Mouse (Mus musculus): ENCODE measurements around the gene Baiap2. TPM values are rescaled to one million over a fixed set of nuclear protein-coding genes. Genes with fewer than 3 reads are reported as not detected.
A peak's percentile ranks its signal among the peaks of the same experiment; 100 is the strongest.

The Baiap2 gene
- total and polyA plus RNA-seq, 3 experiments, result 5.8 to 10.9 (median 10.3) TPM

- H3K4me3 ChIP-seq, result peak overlapping the region; percentile 95
- H3K4me1 ChIP-seq (ENCODE audit: control insufficient read depth, insufficient read depth, low read length), result peaks cover 14% of the 10 kb centered on the region
- H3K27ac ChIP-seq, result peak overlapping the region; percentile 91
- 21% methylated on average over 7 of the region's 7 CpGs for WGBS
- no peaks in the 10 kb centered on the region for H3K27me3 ChIP-seq (ENCODE audit: control insufficient read depth, insufficient read depth, low read length)
- intact Hi-C loops (cut with DNase I), result loop anchor here (2.0 kb wide), 1 partner anchor 22 kb away; no protein-coding TSS in a partner anchor
- no peaks in the 10 kb centered on the region for H3K79me2 ChIP-seq (replicated peaks; ENCODE audit: control insufficient read depth, insufficient read depth, low read length)
- TF ChIP-seq EP300 (IDR thresholded peaks at IDR 0.05; ENCODE audit: insufficient read depth, low read depth, low read length) (no peak), CTCF (IDR thresholded peaks at IDR 0.05) (no peak), POLR2A (IDR thresholded peaks at IDR 0.05; ENCODE audit: insufficient read depth, low read depth, low read length) (no peak)
- no peaks in the 10 kb centered on the region for H3K36me3 ChIP-seq (ENCODE audit: control insufficient read depth, insufficient read depth, low read length)
- DNase-seq, result no peak
- H3K9ac ChIP-seq (ENCODE audit: low read depth, low read length), result peak overlapping the region; percentile 97
These were observed 29.7 kb upstream of the Baiap2 start for GRCm38 (mm10) chr11:119912845-119913244.

DNA sequence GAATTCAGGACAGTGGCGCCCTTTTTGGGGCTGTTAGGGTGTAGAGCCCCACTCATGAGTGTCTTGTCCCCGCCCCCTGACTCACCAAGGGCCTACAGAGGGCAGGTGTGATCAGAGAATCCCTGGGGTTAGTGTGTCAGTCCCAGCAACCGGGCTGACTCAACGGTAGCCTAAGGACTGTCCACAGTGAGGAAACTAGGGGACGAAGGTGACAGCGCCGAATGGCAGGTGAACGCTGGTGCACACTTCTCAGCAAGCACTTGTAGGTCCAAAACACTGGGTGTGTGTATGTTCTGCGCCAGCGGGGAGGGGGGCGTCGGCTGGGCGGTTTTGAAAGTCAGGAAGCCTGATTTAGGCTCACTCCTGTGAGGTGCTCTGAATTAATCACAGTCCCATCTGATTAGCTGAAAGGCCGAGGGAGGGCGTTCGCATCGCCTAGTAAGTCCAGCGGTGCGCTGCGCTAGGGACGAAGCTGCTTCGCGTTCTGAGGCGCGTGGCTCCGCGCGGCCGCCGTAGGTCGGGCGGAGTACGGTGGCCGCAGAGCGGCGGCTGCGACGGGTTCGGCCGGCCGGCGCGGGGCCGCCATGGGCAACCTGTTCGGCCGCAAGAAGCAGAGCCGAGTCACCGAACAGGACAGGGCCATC, 29.1 kb upstream of the Baiap2 start, which contains the start of gene Chmp6:
Gene Chmp6, plus strand, starts transcription at position 151 of the 644 bp plus-strand sequence.
- WGBS, result under 1% methylated on average over 48 of the region's 48 CpGs
- intact Hi-C loops (cut with DNase I), result loop anchor here (2.0 kb wide), 1 partner anchor 21 kb away; no protein-coding TSS in a partner anchor
- Histone ChIP-seq H3K27ac (peak within 1 kb of the TSS; percentile 91), H3K4me3 (peak within 1 kb of the TSS; percentile 95), H3K27me3 (ENCODE audit: control insufficient read depth, insufficient read depth, low read length) (no peaks in the 10 kb centered on the region), H3K4me1 (ENCODE audit: control insufficient read depth, insufficient read depth, low read length) (peaks cover 14% of the 10 kb centered on the region), H3K9ac (ENCODE audit: low read depth, low read length) (peak within 1 kb of the TSS; percentile 97), H3K36me3 (ENCODE audit: control insufficient read depth, insufficient read depth, low read length) (no peaks in the 10 kb centered on the region), H3K79me2 (replicated peaks; ENCODE audit: control insufficient read depth, insufficient read depth, low read length) (no peaks in the 10 kb centered on the region)
- TF ChIP-seq CTCF (IDR thresholded peaks at IDR 0.05) (peak; percentile 23), POLR2A (IDR thresholded peaks at IDR 0.05; ENCODE audit: insufficient read depth, low read depth, low read length) (peak; percentile 62), EP300 (IDR thresholded peaks at IDR 0.05; ENCODE audit: insufficient read depth, low read depth, low read length) (peak; percentile 62; the same call in 1 of the 2 replicates)
- peak; percentile 92 to 99 for DNase-seq

- Histone ChIP-seq H3K27me3 (ENCODE audit: control insufficient read depth, insufficient read depth, low read length) (no peaks in the 10 kb centered on the region), H3K9ac (ENCODE audit: low read depth, low read length) (peak overlapping the region; percentile 97), H3K36me3 (ENCODE audit: control insufficient read depth, insufficient read depth, low read length) (no peaks in the 10 kb centered on the region), H3K4me3 (peak overlapping the region; percentile 95), H3K27ac (peak overlapping the region; percentile 91), H3K4me1 (ENCODE audit: control insufficient read depth, insufficient read depth, low read length) (peaks cover 14% of the 10 kb centered on the region), H3K79me2 (replicated peaks; ENCODE audit: control insufficient read depth, insufficient read depth, low read length) (no peaks in the 10 kb centered on the region)
- DNase-seq, result no peak
- TF ChIP-seq CTCF (IDR thresholded peaks at IDR 0.05) (no peak), EP300 (IDR thresholded peaks at IDR 0.05; ENCODE audit: insufficient read depth, low read depth, low read length) (no peak), POLR2A (IDR thresholded peaks at IDR 0.05; ENCODE audit: insufficient read depth, low read depth, low read length) (no peak)
- 2% methylated on average over 26 of the region's 26 CpGs for WGBS
- intact Hi-C loops (cut with DNase I), result loop anchor here (2.0 kb wide), 1 partner anchor 21 kb away; no protein-coding TSS in a partner anchor
These were observed 28.6 kb upstream of the Baiap2 start for GRCm38 (mm10) chr11:119913935-119914314.

DNA sequence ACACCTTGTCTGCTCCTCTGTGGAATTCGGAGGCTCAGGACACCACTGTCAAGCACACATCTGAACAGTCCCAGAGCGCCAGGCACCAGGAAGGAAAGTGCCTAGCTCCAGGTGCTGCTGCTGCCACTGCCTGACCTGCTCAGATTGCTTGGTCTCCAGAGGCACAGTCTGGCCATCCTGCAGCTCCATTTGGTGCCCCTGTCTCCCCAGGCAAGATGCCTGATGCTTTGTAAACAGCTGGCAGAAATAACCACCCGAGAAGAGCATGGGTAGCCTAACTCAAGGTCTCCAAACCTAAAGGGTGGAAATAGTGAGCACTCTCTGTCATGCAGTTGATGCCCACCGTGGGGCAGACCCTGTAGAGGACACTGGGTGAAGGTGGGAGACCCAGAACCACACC, 28.2 kb upstream of the Baiap2 start:
- no peak for DNase-seq
- Histone ChIP-seq H3K36me3 (ENCODE audit: control insufficient read depth, insufficient read depth, low read length) (no peaks in the 10 kb centered on the region), H3K9ac (ENCODE audit: low read depth, low read length) (peak overlapping the region; percentile 97), H3K27ac (peak overlapping the region; percentile 91), H3K4me3 (peak overlapping the region; percentile 95), H3K79me2 (replicated peaks; ENCODE audit: control insufficient read depth, insufficient read depth, low read length) (no peaks in the 10 kb centered on the region), H3K27me3 (ENCODE audit: control insufficient read depth, insufficient read depth, low read length) (no peaks in the 10 kb centered on the region), H3K4me1 (ENCODE audit: control insufficient read depth, insufficient read depth, low read length) (peaks cover 14% of the 10 kb centered on the region)
- intact Hi-C loops (cut with DNase I), result no loop called here
- WGBS, result 7% methylated on average over 4 of the region's 4 CpGs
- no peak for TF ChIP-seq POLR2A (IDR thresholded peaks at IDR 0.05; ENCODE audit: insufficient read depth, low read depth, low read length)
- no peak for TF ChIP-seq CTCF (IDR thresholded peaks at IDR 0.05)
- TF ChIP-seq EP300 (IDR thresholded peaks at IDR 0.05; ENCODE audit: insufficient read depth, low read depth, low read length), result no peak

GRCm38 (mm10) chr11:119915666-119916065, 26.9 kb upstream of the Baiap2 start:
- H3K79me2 ChIP-seq (replicated peaks; ENCODE audit: control insufficient read depth, insufficient read depth, low read length), result no peaks in the 10 kb centered on the region
- TF ChIP-seq EP300 (IDR thresholded peaks at IDR 0.05; ENCODE audit: insufficient read depth, low read depth, low read length), result no peak
- TF ChIP-seq POLR2A (IDR thresholded peaks at IDR 0.05; ENCODE audit: insufficient read depth, low read depth, low read length), result no peak
- no peak for TF ChIP-seq CTCF (IDR thresholded peaks at IDR 0.05)
- no peak overlapping the region for H3K9ac ChIP-seq (ENCODE audit: low read depth, low read length)
- no peaks in the 10 kb centered on the region for H3K27me3 ChIP-seq (ENCODE audit: control insufficient read depth, insufficient read depth, low read length)
- peak overlapping the region; percentile 57 for H3K27ac ChIP-seq
- no peak overlapping the region for H3K4me3 ChIP-seq
- DNase-seq, result no peak
- H3K36me3 ChIP-seq (ENCODE audit: control insufficient read depth, insufficient read depth, low read length), result no peaks in the 10 kb centered on the region
- intact Hi-C loops (cut with DNase I), result no loop called here
- peaks cover 14% of the 10 kb centered on the region for H3K4me1 ChIP-seq (ENCODE audit: control insufficient read depth, insufficient read depth, low read length)
- 43% methylated on average over 9 of the region's 9 CpGs for WGBS

Measured in heart, adult 2 months (tissue).